Mouse (Mus musculus): ENCODE results near the gene Slc26a9. TPM values are rescaled to one million over a fixed set of nuclear protein-coding genes. Genes with fewer than 3 reads are reported as not detected.

The Slc26a9 gene
- polyA plus RNA-seq, 1 experiment from 2014 or later = 0.22 TPM

DNA sequence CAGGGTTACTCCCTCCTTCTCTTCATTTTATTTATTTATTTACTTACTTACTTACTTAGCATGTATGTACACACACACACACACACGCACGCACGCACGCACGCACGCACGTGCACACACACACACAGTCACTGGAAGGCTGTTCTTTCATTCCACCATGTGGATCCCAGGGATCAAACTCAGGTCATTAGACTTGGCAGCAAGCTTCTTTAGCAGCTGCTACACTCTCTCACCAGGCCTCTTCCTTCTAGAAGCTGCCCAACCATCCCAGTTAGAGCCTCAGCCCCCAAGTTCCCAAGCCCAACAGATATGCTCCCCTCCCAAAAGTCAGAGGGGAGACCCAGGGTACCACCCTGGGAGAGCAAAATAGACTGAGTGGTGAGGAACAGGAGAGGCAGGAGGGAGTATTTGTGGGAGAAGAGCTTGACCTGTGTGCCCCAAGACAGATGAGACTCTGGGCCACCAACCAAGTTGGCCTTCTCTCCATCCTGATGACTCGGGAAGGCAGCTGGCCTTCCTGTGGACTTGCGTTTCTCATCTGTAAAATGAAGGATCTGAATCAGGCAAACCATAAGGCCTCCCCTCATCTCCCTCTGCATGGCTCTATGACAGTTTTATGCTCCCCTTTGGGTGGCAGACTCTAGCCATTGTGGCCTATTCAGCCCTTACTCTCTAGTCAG lies 4.2 kb upstream of the Slc26a9 start:
- no peak overlapping the region for H3K4me3 ChIP-seq (ENCODE audit: low read depth, low read length)
- whole genome bisulfite sequencing = 91% methylated on average over 9 of the region's 9 CpGs
- no peak overlapping the region for H3K4me2 ChIP-seq (ENCODE audit: low read depth, low read length)
- H3K9ac ChIP-seq (replicated peaks; ENCODE audit: low read length) = no peak overlapping the region
- DNase-seq (ENCODE audit: low spot score) (no peak), ATAC-seq (replicated peaks; ENCODE audit: insufficient number of reproducible peaks, low FRiP score, low TSS enrichment, low read depth) (no peak)
- no peak overlapping the region for H3K27ac ChIP-seq (replicated peaks; ENCODE audit: low read depth, low read length)
- H3K36me3 ChIP-seq (replicated peaks; ENCODE audit: control insufficient read depth, insufficient read depth, low read depth, low read length) = no peaks in the 10 kb centered on the region
- H3K27me3 ChIP-seq (ENCODE audit: control insufficient read depth, insufficient read depth, low read length) = no peaks in the 10 kb centered on the region
- H3K9me3 ChIP-seq (replicated peaks; ENCODE audit: control insufficient read depth, low read length) = no peaks in the 10 kb centered on the region
- H3K4me1 ChIP-seq (ENCODE audit: control insufficient read depth, insufficient read depth, low read length) = no peaks in the 10 kb centered on the region

DNA sequence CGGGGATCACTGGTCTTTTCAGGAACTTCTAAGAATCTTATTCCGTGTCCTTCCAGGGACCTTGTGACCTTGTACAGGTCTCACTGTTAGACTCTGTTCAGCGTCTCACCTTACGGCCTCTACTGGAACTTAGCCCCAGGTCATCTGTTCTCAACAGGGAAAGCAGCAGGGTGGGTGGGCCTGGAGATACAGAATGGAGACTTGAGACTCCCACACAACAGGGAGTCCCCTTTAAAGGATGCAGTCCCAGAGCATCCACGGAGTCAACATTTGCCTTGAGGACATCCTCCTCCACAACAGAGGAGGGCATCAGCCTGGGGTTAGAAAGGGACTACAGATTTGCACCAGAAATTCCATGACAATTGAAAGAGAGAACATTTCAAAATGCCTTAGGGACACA lies 1.6 kb downstream of the Slc26a9 start:
- no peak overlapping the region for H3K27ac ChIP-seq (replicated peaks; ENCODE audit: low read depth, low read length)
- no peak overlapping the region for H3K4me2 ChIP-seq (ENCODE audit: low read depth, low read length)
- ATAC-seq (replicated peaks; ENCODE audit: insufficient number of reproducible peaks, low FRiP score, low TSS enrichment, low read depth) (no peak), DNase-seq (ENCODE audit: low spot score) (no peak)
- no peak overlapping the region for H3K9ac ChIP-seq (replicated peaks; ENCODE audit: low read length)
- H3K9me3 ChIP-seq (replicated peaks; ENCODE audit: control insufficient read depth, low read length) = no peaks in the 10 kb centered on the region
- H3K4me1 ChIP-seq (ENCODE audit: control insufficient read depth, insufficient read depth, low read length) = no peaks in the 10 kb centered on the region
- 29% methylated on average over 5 of the region's 5 CpGs for WGBS
- no peaks in the 10 kb centered on the region for H3K27me3 ChIP-seq (ENCODE audit: control insufficient read depth, insufficient read depth, low read length)
- H3K36me3 ChIP-seq (replicated peaks; ENCODE audit: control insufficient read depth, insufficient read depth, low read depth, low read length) = no peaks in the 10 kb centered on the region
- H3K4me3 ChIP-seq (ENCODE audit: low read depth, low read length) = no peak overlapping the region

- no peaks in the 10 kb centered on the region for H3K9me3 ChIP-seq (replicated peaks; ENCODE audit: control insufficient read depth, low read length)
- 54% methylated on average over 2 of the region's 2 CpGs for WGBS
- DNase-seq (ENCODE audit: low spot score) (no peak), ATAC-seq (replicated peaks; ENCODE audit: insufficient number of reproducible peaks, low FRiP score, low TSS enrichment, low read depth) (no peak)
- no peak overlapping the region for H3K27ac ChIP-seq (replicated peaks; ENCODE audit: low read depth, low read length)
- no peak overlapping the region for H3K4me2 ChIP-seq (ENCODE audit: low read depth, low read length)
- no peaks in the 10 kb centered on the region for H3K4me1 ChIP-seq (ENCODE audit: control insufficient read depth, insufficient read depth, low read length)
- no peak overlapping the region for H3K9ac ChIP-seq (replicated peaks; ENCODE audit: low read length)
- H3K36me3 ChIP-seq (replicated peaks; ENCODE audit: control insufficient read depth, insufficient read depth, low read depth, low read length) = no peaks in the 10 kb centered on the region
- no peaks in the 10 kb centered on the region for H3K27me3 ChIP-seq (ENCODE audit: control insufficient read depth, insufficient read depth, low read length)
- H3K4me3 ChIP-seq (ENCODE audit: low read depth, low read length) = no peak overlapping the region
Measured at GRCm38 (mm10) chr1:131747761-131748160, 3.9 kb downstream of the Slc26a9 start.

DNA sequence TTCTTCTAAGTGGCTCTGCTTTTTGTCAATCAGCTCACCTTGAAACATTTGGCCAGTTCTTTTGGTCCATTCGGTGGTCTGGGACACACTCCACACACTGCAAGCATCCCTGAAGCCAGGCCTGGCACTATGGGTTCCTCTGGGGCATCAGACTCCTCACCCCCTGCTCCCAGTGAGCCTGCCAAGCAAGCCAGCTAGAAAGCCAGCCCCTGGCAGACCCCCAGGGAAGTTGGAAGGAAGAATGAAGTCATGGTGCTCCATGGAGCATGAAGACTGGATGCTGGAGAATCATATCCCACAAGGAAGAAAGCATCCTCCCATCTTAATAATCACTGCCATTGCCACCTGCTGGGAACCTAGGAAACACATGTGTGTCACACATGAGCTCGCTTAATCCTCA lies 4.8 kb downstream of the Slc26a9 start:
- no peaks in the 10 kb centered on the region for H3K4me1 ChIP-seq (ENCODE audit: control insufficient read depth, insufficient read depth, low read length)
- WGBS = 74% methylated on average over 2 of the region's 2 CpGs
- H3K27me3 ChIP-seq (ENCODE audit: control insufficient read depth, insufficient read depth, low read length) = no peaks in the 10 kb centered on the region
- no peak overlapping the region for H3K9ac ChIP-seq (replicated peaks; ENCODE audit: low read length)
- no peaks in the 10 kb centered on the region for H3K36me3 ChIP-seq (replicated peaks; ENCODE audit: control insufficient read depth, insufficient read depth, low read depth, low read length)
- H3K9me3 ChIP-seq (replicated peaks; ENCODE audit: control insufficient read depth, low read length) = no peaks in the 10 kb centered on the region
- no peak overlapping the region for H3K4me2 ChIP-seq (ENCODE audit: low read depth, low read length)
- H3K27ac ChIP-seq (replicated peaks; ENCODE audit: low read depth, low read length) = no peak overlapping the region
- ATAC-seq (replicated peaks; ENCODE audit: insufficient number of reproducible peaks, low FRiP score, low TSS enrichment, low read depth) (no peak), DNase-seq (ENCODE audit: low spot score) (no peak)
- H3K4me3 ChIP-seq (ENCODE audit: low read depth, low read length) = no peak overlapping the region

DNA sequence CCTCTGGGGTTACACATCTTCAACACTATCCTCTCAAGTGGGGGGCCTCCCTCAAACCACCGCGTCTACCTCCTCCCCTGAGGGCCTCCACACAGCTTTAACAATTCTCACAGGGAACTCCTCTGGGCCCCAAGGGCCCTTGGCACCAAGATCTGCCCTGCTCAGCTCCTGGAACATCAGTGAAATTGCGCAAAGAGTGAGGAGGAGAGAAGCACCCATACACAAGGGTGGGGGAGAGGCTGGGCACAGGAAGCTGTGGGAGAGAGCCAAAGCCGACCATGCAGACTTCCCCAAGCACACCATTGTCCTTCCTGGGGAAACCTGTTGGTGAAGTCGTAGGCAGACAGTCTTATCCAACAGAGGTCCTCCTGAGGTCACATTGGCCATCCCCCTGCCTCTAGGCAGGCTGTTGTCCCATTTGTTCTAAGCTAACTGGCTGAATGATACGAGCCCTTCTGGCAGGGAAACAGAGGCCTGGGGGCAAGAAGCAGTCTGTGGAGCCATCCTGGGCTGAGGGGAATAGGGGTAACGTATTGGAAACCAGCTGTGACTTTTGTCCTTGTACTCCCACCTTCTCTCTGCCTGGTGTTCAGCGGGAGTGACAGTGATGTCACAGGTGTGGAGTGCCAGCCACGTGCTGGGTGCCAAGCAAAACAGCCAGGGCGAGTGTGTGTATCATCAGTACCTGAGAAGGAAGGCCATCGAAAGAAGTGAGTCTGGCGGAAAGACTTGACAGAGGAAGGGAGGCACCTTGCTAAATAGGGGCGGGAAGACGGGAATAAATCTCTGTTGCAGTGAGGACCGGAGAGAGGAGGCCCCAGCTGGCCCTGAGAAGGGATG lies 6.1 kb downstream of the Slc26a9 start:
- Histone ChIP-seq H3K9ac (replicated peaks; ENCODE audit: low read length) (no peak overlapping the region), H3K36me3 (replicated peaks; ENCODE audit: control insufficient read depth, insufficient read depth, low read depth, low read length) (no peaks in the 10 kb centered on the region), H3K4me2 (ENCODE audit: low read depth, low read length) (no peak overlapping the region), H3K27ac (replicated peaks; ENCODE audit: low read depth, low read length) (no peak overlapping the region), H3K4me1 (ENCODE audit: control insufficient read depth, insufficient read depth, low read length) (no peaks in the 10 kb centered on the region), H3K4me3 (ENCODE audit: low read depth, low read length) (no peak overlapping the region), H3K27me3 (ENCODE audit: control insufficient read depth, insufficient read depth, low read length) (no peaks in the 10 kb centered on the region), H3K9me3 (replicated peaks; ENCODE audit: control insufficient read depth, low read length) (no peaks in the 10 kb centered on the region)
- 78% methylated on average over 15 of the region's 15 CpGs for WGBS
- no peak for ATAC-seq (replicated peaks; ENCODE audit: insufficient number of reproducible peaks, low FRiP score, low TSS enrichment, low read depth)
- no peak for DNase-seq (ENCODE audit: low spot score)

DNA sequence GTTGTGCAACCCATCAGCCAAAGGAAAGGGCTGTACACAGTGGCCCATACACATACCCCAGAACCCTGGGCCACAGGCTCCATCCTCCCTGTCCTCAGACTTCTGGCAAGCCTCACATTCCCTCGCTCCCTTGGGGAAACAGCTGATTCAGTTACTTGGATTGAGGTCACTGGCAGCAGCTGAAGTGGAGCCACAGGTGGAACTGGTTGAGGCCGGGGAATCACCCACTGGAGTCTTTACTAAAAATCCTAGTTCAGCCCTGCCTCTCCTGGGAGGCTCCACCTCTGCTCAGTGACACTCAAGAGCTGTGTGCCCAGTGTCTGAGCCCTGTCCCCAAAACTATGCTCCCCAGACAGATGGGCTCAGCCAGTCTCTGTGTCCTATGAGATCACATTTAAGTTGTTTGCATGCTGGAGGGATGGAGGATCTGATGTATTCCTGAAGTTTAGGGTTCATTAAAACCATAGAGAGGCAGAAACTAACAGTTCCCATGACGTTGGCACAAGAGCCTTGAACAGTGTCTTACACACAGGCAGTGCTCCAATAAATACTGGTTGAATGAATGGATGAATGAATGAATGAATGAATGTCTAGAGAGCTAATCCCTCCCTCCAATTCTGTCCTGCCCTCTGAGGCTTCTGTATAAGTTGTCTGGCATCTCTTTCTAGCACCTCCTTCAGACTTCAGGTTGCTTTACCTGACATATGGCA lies 7.5 kb downstream of the Slc26a9 start:
- Histone ChIP-seq H3K9me3 (replicated peaks; ENCODE audit: control insufficient read depth, low read length) (no peaks in the 10 kb centered on the region), H3K36me3 (replicated peaks; ENCODE audit: control insufficient read depth, insufficient read depth, low read depth, low read length) (no peaks in the 10 kb centered on the region), H3K4me2 (ENCODE audit: low read depth, low read length) (no peak overlapping the region), H3K4me3 (ENCODE audit: low read depth, low read length) (no peak overlapping the region), H3K4me1 (ENCODE audit: control insufficient read depth, insufficient read depth, low read length) (no peaks in the 10 kb centered on the region), H3K27ac (replicated peaks; ENCODE audit: low read depth, low read length) (no peak overlapping the region), H3K9ac (replicated peaks; ENCODE audit: low read length) (no peak overlapping the region), H3K27me3 (ENCODE audit: control insufficient read depth, insufficient read depth, low read length) (no peaks in the 10 kb centered on the region)
- 67% methylated on average over 3 of the region's 3 CpGs for WGBS
- no peak for DNase-seq (ENCODE audit: low spot score)
- ATAC-seq (replicated peaks; ENCODE audit: insufficient number of reproducible peaks, low FRiP score, low TSS enrichment, low read depth) = no peak

- ATAC-seq (replicated peaks; ENCODE audit: insufficient number of reproducible peaks, low FRiP score, low TSS enrichment, low read depth) = no peak
- WGBS = 77% methylated on average over 10 of the region's 10 CpGs
- Histone ChIP-seq H3K27me3 (ENCODE audit: control insufficient read depth, insufficient read depth, low read length) (no peaks in the 10 kb centered on the region), H3K27ac (replicated peaks; ENCODE audit: low read depth, low read length) (no peak overlapping the region), H3K9me3 (replicated peaks; ENCODE audit: control insufficient read depth, low read length) (no peaks in the 10 kb centered on the region), H3K4me3 (ENCODE audit: low read depth, low read length) (no peak overlapping the region), H3K4me2 (ENCODE audit: low read depth, low read length) (no peak overlapping the region), H3K9ac (replicated peaks; ENCODE audit: low read length) (no peak overlapping the region), H3K36me3 (replicated peaks; ENCODE audit: control insufficient read depth, insufficient read depth, low read depth, low read length) (no peaks in the 10 kb centered on the region), H3K4me1 (ENCODE audit: control insufficient read depth, insufficient read depth, low read length) (no peaks in the 10 kb centered on the region)
- DNase-seq (ENCODE audit: low spot score) = no peak
Measured at GRCm38 (mm10) chr1:131751891-131752311, 8.1 kb downstream of the Slc26a9 start.
